In genomic region chr10:80323261-80324119, GRCm38 (mm10) we compare ENCODE assay signal across 1 mouse cellular context.
TF ChIP-seq lines count a peak whose summit lies in the region.

No protein-coding gene starts in this region.

TF ChIP-seq in CH12.LX, 34 proteins besides CTCF, POLR2A, EP300 and RAD21 (continued from another document):
- TF ChIP-seq KAT2A (IDR thresholded peaks at IDR 0.05; ENCODE audit: insufficient replicate concordance, low read length), result no peak
